Mouse (Mus musculus): ENCODE measurements around the gene Cdc25a. TPM values are rescaled to one million over a fixed set of nuclear protein-coding genes. Genes with fewer than 3 reads are reported as not detected.

The Cdc25a gene
- total RNA-seq, 1 experiment from 2014 or later, result 42.5 TPM

DNA sequence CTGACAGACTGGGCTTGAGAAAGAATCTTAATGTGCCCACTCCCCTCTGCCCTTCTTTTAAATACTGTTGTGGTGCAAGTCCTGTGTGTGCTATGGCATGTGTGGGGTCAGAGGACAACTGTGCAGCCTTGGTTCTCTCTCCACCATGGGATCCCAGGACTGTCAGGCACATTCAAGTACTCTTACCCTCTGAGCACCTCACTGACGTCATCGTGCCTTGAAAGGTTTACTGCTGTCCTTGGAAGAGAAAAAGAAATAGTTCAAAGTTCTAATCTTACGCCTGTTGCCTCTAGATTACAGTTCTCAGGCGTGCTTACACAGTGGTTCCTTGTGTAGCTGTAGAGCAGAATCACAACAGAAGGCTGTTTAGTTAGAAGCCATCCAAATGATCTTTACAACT is 10.9 kb downstream of the Cdc25a start:
- ATAC-seq (replicated peaks in 1 of 2; ENCODE audit: insufficient read depth in 1 of 2, low FRiP score in 2 of 2, low TSS enrichment in 1 of 2, low read depth in 1 of 2, poor library complexity in 2 of 2, severe bottlenecking in 2 of 2), result no peak

- ATAC-seq (replicated peaks in 1 of 2; ENCODE audit: insufficient read depth in 1 of 2, low FRiP score in 2 of 2, low TSS enrichment in 1 of 2, low read depth in 1 of 2, poor library complexity in 2 of 2, severe bottlenecking in 2 of 2), result no peak
Measured at GRCm38 (mm10) chr9:109887321-109887720, 11.9 kb downstream of the Cdc25a start.

DNA sequence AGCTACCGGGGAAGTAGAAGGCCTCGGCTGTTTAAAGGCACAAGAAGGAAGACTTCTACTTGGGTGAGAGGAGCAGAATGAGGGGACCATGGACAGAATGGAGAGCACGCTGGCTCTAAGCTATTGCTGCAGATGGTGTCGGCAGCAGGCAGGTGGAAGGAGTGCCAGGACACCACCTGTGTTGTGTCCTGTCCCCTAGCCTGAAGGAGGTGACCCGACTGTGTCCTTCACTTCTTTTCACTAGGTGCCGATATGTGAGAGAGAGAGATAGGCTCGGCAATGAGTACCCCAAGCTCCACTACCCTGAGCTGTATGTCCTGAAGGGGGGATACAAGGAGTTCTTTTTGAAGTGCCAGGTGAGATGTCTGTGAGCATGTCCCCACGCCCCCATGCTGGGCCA is 16.1 kb downstream of the Cdc25a start:
- ATAC-seq (replicated peaks in 1 of 2; ENCODE audit: insufficient read depth in 1 of 2, low FRiP score in 2 of 2, low TSS enrichment in 1 of 2, low read depth in 1 of 2, poor library complexity in 2 of 2, severe bottlenecking in 2 of 2), result no peak

GRCm38 (mm10) chr9:109892651-109893250 is 17.4 kb downstream of the Cdc25a start:
- ATAC-seq (replicated peaks in 1 of 2; ENCODE audit: insufficient read depth in 1 of 2, low FRiP score in 2 of 2, low TSS enrichment in 1 of 2, low read depth in 1 of 2, poor library complexity in 2 of 2, severe bottlenecking in 2 of 2), result peak; percentile 51 to 62; a peak in 3 of 4 replicates

- ATAC-seq (replicated peaks in 1 of 2; ENCODE audit: insufficient read depth in 1 of 2, low FRiP score in 2 of 2, low TSS enrichment in 1 of 2, low read depth in 1 of 2, poor library complexity in 2 of 2, severe bottlenecking in 2 of 2), result peak; percentile 92 to 95
Measured at GRCm38 (mm10) chr9:109894413-109895090, 19.2 kb downstream of the Cdc25a start.

GRCm38 (mm10) chr9:109895593-109895992 is 20.2 kb downstream of the Cdc25a start:
- ATAC-seq (replicated peaks in 1 of 2; ENCODE audit: insufficient read depth in 1 of 2, low FRiP score in 2 of 2, low TSS enrichment in 1 of 2, low read depth in 1 of 2, poor library complexity in 2 of 2, severe bottlenecking in 2 of 2), result no peak

- ATAC-seq (replicated peaks in 1 of 2; ENCODE audit: insufficient read depth in 1 of 2, low FRiP score in 2 of 2, low TSS enrichment in 1 of 2, low read depth in 1 of 2, poor library complexity in 2 of 2, severe bottlenecking in 2 of 2), result no peak
Measured at GRCm38 (mm10) chr9:109896253-109897150, 21.1 kb downstream of the Cdc25a start.

GRCm38 (mm10) chr9:109898027-109898426 is 22.6 kb downstream of the Cdc25a start:
- ATAC-seq (replicated peaks in 1 of 2; ENCODE audit: insufficient read depth in 1 of 2, low FRiP score in 2 of 2, low TSS enrichment in 1 of 2, low read depth in 1 of 2, poor library complexity in 2 of 2, severe bottlenecking in 2 of 2), result no peak

DNA sequence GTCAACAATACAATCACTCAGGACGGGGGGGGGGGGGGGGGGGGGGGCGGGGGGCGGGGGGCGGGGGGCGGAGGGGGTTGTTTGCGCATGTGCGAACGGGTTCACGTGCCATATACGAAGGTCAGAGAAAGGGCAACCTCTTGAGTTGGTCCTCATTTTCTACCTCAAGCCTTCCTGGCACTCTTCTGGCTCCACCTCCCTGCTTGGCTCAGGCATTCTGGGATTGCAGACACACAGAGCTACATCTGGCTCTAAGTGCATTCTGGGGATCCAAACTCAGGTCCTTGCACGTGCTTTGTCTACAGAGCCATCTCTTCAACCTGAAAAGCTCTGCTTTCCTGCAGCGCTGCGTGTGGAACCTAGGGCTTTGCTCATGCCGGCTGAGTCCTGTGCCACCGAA is 24.0 kb downstream of the Cdc25a start:
- no peak for ATAC-seq (replicated peaks in 1 of 2; ENCODE audit: insufficient read depth in 1 of 2, low FRiP score in 2 of 2, low TSS enrichment in 1 of 2, low read depth in 1 of 2, poor library complexity in 2 of 2, severe bottlenecking in 2 of 2)

- ATAC-seq (replicated peaks in 1 of 2; ENCODE audit: insufficient read depth in 1 of 2, low FRiP score in 2 of 2, low TSS enrichment in 1 of 2, low read depth in 1 of 2, poor library complexity in 2 of 2, severe bottlenecking in 2 of 2), result no peak
Measured at GRCm38 (mm10) chr9:109899774-109900173, 24.4 kb downstream of the Cdc25a start.

DNA sequence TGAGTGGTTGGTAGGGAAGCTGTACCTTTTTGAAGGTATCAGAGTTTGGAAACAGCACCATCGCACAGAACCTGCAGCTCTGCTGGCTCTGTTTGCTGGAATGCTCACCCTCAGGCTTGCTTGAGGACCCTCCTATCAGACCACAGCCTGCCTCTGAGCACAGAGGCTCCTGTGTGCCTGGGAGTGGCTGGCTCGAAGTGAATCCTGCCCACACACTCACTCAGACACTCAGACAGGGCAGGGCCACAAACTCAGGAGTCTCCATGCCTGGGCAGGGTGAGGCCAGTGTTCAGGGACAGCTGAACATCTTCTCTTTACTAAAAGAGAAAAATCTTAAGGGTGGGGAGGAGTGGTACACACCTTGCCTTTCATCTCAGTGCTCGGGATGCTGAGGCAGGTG is 25.2 kb downstream of the Cdc25a start:
- no peak for ATAC-seq (replicated peaks in 1 of 2; ENCODE audit: insufficient read depth in 1 of 2, low FRiP score in 2 of 2, low TSS enrichment in 1 of 2, low read depth in 1 of 2, poor library complexity in 2 of 2, severe bottlenecking in 2 of 2)

DNA sequence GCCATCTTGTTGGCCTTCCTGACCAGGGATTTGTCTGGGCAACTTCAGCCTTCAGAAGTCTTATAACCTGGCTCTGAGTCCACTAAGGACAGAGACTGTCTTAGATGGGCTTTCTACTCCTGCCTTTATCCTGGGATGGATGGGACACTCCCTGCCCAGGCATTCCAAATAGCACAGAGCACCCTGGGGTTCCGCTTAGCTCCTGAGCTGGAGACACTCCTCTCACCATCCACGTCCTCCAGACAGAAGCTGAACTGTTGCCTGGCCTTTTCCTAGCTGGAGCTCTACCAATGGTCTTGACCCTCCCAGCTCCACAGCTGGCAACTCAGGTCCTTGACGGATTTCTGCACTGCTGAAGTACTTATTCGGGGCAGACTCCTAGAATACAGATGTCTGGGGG is 26.9 kb downstream of the Cdc25a start:
- ATAC-seq (replicated peaks in 1 of 2; ENCODE audit: insufficient read depth in 1 of 2, low FRiP score in 2 of 2, low TSS enrichment in 1 of 2, low read depth in 1 of 2, poor library complexity in 2 of 2, severe bottlenecking in 2 of 2), result no peak

DNA sequence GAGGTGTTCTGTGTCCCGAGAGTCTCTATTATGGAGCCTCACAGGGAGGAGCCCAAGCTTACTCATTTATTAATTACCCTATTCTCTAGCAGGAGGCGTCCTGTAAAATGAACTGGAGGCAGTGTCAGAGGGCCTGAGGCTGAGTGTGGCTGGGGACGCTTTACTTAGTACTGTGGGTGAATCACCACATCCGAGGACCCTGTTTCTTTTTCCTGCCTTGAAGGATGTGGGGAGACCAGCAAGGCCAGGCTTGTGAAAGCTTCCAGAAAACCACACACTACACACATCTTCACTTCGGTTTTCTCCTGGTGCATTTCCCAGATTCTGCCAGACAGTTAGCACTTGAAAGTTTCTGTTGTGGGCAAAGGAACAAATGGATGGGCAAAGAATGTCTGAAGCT is 27.4 kb downstream of the Cdc25a start:
- no peak for ATAC-seq (replicated peaks in 1 of 2; ENCODE audit: insufficient read depth in 1 of 2, low FRiP score in 2 of 2, low TSS enrichment in 1 of 2, low read depth in 1 of 2, poor library complexity in 2 of 2, severe bottlenecking in 2 of 2)

- no peak for ATAC-seq (replicated peaks in 1 of 2; ENCODE audit: insufficient read depth in 1 of 2, low FRiP score in 2 of 2, low TSS enrichment in 1 of 2, low read depth in 1 of 2, poor library complexity in 2 of 2, severe bottlenecking in 2 of 2)
Measured at GRCm38 (mm10) chr9:109907300-109907699, 31.9 kb downstream of the Cdc25a start.

DNA sequence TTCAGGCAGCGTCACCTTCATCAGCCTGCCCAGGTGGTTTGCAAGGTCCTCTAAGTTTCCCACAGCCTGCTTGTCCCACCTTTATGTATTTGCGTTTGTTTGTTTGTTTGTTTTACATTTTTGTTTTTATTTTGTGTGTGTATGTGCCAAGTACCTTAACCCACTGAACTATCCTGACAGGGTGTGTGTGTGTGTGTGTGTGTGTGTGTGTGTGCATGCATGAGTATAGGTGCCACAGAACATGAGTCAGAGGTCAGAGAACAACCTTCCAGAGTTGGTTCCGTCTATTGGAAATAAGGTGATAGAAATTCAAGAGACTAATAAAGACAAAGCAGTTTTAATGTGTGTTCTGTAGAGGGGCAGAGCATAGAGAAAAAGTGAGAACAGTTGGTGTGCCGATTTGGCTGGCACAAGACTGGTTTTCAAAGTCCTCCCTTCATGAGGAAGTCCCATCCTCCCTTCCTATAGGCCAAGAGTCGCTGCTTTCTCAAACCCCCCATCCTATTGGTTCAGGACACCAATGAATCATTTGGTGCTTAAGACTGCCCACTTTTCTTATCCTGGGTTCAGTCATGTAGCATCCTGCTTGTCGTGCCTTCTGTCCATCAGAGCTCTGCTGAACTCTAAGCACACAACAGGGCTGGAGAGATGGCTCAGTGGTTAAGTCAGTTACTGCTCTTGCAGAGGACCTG is 32.5 kb downstream of the Cdc25a start:
- peak; percentile 12 to 48; a peak in 1 of 4 replicates for ATAC-seq (replicated peaks in 1 of 2; ENCODE audit: insufficient read depth in 1 of 2, low FRiP score in 2 of 2, low TSS enrichment in 1 of 2, low read depth in 1 of 2, poor library complexity in 2 of 2, severe bottlenecking in 2 of 2)

- no peak for ATAC-seq (replicated peaks in 1 of 2; ENCODE audit: insufficient read depth in 1 of 2, low FRiP score in 2 of 2, low TSS enrichment in 1 of 2, low read depth in 1 of 2, poor library complexity in 2 of 2, severe bottlenecking in 2 of 2)
Measured at GRCm38 (mm10) chr9:109909102-109909501, 33.7 kb downstream of the Cdc25a start.

DNA sequence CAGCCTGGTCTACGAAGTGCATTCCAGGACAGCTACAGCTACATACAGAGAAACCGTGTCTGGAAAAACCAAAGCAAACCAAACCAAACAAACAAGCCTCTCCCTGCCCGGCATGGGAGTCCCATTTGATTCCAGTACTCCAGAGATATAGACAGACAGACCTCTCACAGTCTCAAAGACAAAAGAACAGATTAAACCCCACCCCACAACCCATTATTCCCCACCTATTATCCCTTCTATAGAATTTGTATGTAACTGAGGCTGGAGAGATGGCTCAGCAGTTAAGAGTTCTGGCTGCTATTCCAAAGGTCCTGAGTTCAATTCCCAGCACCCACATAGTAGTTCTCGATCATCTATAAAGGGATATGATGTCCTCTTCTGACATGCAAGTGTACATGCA is 34.5 kb downstream of the Cdc25a start:
- ATAC-seq (replicated peaks in 1 of 2; ENCODE audit: insufficient read depth in 1 of 2, low FRiP score in 2 of 2, low TSS enrichment in 1 of 2, low read depth in 1 of 2, poor library complexity in 2 of 2, severe bottlenecking in 2 of 2), result no peak

DNA sequence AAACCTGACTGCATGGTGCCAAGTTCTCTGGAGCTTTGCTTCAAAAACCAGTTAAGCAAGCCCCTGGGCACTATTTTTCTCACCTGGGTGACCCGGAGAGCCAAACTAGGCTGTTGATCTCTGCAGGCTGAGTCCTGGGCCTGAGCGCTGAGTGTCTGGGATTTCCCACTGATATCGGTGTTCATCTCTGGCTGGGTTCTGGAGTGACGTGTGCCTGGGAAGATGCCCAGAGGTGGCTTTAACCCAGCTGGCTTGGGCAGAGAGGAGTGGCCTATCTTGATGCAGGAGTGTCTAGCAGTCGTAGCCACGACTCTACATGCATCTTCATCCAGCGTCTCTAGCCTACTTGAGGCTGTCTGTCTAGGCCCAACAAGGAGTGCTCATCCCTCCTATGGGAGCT is 36.4 kb downstream of the Cdc25a start:
- ATAC-seq (replicated peaks in 1 of 2; ENCODE audit: insufficient read depth in 1 of 2, low FRiP score in 2 of 2, low TSS enrichment in 1 of 2, low read depth in 1 of 2, poor library complexity in 2 of 2, severe bottlenecking in 2 of 2), result no peak
